Mouse (Mus musculus) activated CD4-positive, CD25-positive, alpha-beta regulatory T cell (primary cell): ENCODE data around the gene Zfp248. TPM values are rescaled to one million over a fixed set of nuclear protein-coding genes. Genes with fewer than 3 reads are reported as not detected.

ENCODE experiments used
- polyA plus RNA-seq, 2 experiments: library from polyadenylated mRNA; unstranded; fragments of 100-300 nt; shearing (Covaris generic); gene quantifications; one replicate each; pipeline ENCODE4 v1.2.1; 2017

Gene Zfp248
- 1 to 10 TPM; 1.8 to 5.2 TPM for polyA plus RNA-seq

DNA sequence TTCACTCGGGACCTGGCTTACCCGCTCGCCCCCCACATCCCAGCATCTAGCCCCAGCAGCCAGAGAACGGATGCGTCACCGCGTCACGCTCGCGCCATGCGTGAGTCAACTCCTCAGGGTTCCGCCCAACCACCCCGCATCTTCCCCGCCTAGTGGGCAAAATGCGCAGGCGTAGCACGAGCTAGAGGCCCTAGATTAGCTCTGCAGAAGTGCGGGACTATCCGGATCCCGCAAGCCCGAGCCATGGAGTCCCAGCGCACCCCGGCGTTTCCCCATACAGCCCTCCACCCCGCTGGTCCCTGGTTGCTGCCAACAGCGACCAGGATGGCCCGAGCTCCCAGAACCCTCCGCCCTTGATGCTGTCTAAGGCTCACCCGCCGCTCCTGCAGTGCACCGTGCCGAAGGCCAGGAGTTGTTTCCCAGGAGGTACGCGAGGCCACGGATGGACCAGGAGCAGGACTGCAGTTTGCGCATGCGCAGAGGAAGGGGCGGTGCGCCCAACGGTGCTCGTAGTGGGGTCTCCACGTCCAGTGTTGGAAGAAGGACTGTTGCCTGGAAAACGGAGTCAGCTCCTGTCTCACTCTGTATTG lies at the start of gene Zfp248:
Zfp248 (minus strand) TSS at position 487 of the 590 bp plus-strand sequence.

DNA sequence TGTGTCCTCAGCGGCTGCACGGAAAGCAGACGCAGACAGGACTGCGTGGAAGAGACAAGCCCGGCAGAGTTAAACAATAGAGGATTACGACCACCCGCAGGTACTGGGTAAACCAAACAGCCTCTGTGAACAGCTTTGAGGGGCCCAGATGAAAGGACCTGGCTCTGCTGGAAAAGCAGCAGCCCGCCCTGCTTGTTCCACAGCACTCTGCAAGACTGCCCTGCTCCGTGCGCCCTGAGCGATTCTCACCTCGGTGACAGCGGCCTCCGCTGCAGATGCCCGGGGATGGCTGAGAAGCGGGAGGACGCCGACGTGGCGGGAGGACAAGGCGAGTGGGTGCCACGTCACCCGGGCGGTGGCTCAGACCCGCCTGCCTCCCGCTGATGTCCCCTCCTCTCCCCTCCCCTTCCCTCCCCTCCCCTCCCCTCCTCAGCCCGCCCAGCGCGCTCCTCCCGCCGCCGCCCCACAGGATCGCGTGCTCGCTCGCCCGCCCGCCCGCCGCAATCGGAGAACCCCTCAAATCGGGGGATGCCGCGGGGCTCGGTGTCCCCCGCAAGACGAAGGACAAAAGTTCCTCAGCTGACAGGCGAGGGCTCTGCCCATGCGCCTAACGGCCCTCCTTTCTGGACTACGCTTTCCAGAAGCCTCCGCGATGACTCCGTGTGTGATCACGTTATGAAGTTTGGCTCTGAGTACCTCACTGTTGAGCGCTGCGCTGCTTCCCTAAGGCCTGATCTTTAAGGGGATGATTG lies 23.8 kb upstream of the Zfp248 start, which contains the start of gene Zfp9:
Zfp9 (minus strand) TSS at position 364 of the 752 bp plus-strand sequence.

DNA sequence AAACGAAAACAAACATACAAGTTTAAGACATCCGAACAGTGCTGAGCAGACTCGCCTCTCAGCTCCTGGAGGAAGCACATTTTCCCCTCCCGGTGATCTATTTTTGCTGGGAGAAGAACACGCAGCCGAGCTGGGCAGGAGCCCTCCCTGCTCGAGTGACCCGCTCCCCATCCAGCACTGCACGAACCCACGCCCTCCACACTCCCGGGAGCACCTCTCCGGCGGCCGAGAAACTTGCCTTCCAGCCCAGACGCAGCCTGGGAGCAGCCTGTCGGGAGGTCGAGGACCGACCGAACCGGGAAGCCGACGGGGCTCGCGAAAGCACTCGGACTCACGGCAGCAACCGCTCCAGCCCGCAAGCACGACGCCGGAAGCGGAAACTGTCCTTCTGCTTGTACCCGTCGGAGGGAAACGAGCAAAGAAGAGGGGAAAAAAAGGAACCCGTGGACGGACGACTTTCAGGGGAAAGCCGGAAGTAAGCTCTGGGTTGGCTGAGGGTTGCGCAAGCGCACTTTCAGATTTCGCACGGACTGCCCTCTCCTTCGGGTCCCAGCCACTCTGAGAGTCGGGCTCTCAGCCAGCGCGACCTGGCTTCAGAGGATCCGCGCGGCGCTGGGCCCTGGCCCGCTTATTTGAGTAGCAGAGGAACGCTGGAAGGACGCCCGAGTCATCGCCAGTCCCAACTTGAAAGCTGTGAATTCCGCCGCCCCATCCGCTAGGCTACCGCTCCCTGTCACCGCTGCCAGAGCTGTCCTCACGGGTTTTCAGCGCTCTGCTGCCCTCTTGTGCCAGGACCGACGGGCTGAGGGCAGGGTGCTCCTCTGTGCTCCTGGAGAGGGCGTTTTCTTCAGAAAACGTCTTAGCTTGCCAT lies 36.0 kb downstream of the Zfp248 start, which contains the start of gene Bms1:
Bms1 (minus strand) TSS at position 425 of the 871 bp plus-strand sequence.

Other genes starting within 250 kb of the Zfp248 start
- 10 to 100 TPM; 36.0 to 41.1 TPM for gene Bms1, start 36.1 kb downstream of the Zfp248 start, polyA plus RNA-seq
- under 1 TPM in 1 of 2 experiments, not detected in 1; 0.48 TPM for gene Zfp9, start 23.8 kb upstream of the Zfp248 start, polyA plus RNA-seq
- 10 to 100 TPM in 1 of 2 experiments, 1 to 10 TPM in 1; 8.0 to 10.3 TPM for gene Ankrd26, start 106.7 kb upstream of the Zfp248 start, polyA plus RNA-seq